Mouse (Mus musculus): ENCODE measurements around the gene Klhl11.

Klhl11 gene

GRCm38 (mm10) chr11:100472197-100472934, at the start of gene Klhl11:
Klhl11 (minus strand) TSS chr11:100472741.
- peak; percentile 91 to 92 for DNase-seq

GRCm38 (mm10) chr11:100520838-100521237, 48.3 kb upstream of the Klhl11 start:
- no peak for DNase-seq

GRCm38 (mm10) chr11:100519188-100519587, 46.6 kb upstream of the Klhl11 start:
- no peak for DNase-seq

- peak; percentile 86 to 88 for DNase-seq
These were observed 45.6 kb upstream of the Klhl11 start for GRCm38 (mm10) chr11:100518188-100518591.

GRCm38 (mm10) chr11:100516291-100516690, 43.8 kb upstream of the Klhl11 start:
- DNase-seq = no peak

- DNase-seq = no peak
These were observed 43.2 kb upstream of the Klhl11 start for GRCm38 (mm10) chr11:100515789-100516188.

- no peak for DNase-seq
These were observed 42.5 kb upstream of the Klhl11 start for GRCm38 (mm10) chr11:100515061-100515460.

- DNase-seq = no peak
These were observed 41.2 kb upstream of the Klhl11 start for GRCm38 (mm10) chr11:100513716-100514115.

GRCm38 (mm10) chr11:100512384-100512783, 39.8 kb upstream of the Klhl11 start:
- peak; percentile 35 to 42 for DNase-seq

- peak in 1 of 2 experiments; percentile 0 for DNase-seq
These were observed 38.0 kb upstream of the Klhl11 start for GRCm38 (mm10) chr11:100510556-100510955.

GRCm38 (mm10) chr11:100505997-100506396, 33.5 kb upstream of the Klhl11 start:
- DNase-seq = no peak

GRCm38 (mm10) chr11:100504990-100505660, 32.6 kb upstream of the Klhl11 start:
- no peak for DNase-seq

- DNase-seq = no peak
These were observed 28.8 kb upstream of the Klhl11 start for GRCm38 (mm10) chr11:100501321-100501720.

- no peak for DNase-seq
These were observed 28.1 kb upstream of the Klhl11 start for GRCm38 (mm10) chr11:100500651-100501050.

- no peak for DNase-seq
These were observed 27.7 kb upstream of the Klhl11 start for GRCm38 (mm10) chr11:100500241-100500640.

- no peak for DNase-seq
These were observed 21.2 kb upstream of the Klhl11 start for GRCm38 (mm10) chr11:100493771-100494170.

GRCm38 (mm10) chr11:100490951-100491350, 18.4 kb upstream of the Klhl11 start:
- no peak for DNase-seq

GRCm38 (mm10) chr11:100485801-100486538, 13.4 kb upstream of the Klhl11 start:
- peak; percentile 41 to 59 for DNase-seq

- DNase-seq = no peak
These were observed 11.9 kb upstream of the Klhl11 start for GRCm38 (mm10) chr11:100484461-100484860.

- DNase-seq = no peak
These were observed 6.6 kb upstream of the Klhl11 start for GRCm38 (mm10) chr11:100479152-100479551.

GRCm38 (mm10) chr11:100476281-100476680, 3.7 kb upstream of the Klhl11 start:
- no peak for DNase-seq

- no peak for DNase-seq
These were observed 374 bp upstream of the Klhl11 start for GRCm38 (mm10) chr11:100472935-100473295.

- peak in 1 of 2 experiments; percentile 19 for DNase-seq
These were observed 967 bp downstream of the Klhl11 start for GRCm38 (mm10) chr11:100471352-100472196.
